Mouse (Mus musculus): ENCODE measurements at regions not wholly inside any gene's neighbourhood (a gene's known extent, or its start where the extent isn't known, plus 50 kb on each side); places are given as distances from the start of the nearest gene placed in this dataset.

DNA sequence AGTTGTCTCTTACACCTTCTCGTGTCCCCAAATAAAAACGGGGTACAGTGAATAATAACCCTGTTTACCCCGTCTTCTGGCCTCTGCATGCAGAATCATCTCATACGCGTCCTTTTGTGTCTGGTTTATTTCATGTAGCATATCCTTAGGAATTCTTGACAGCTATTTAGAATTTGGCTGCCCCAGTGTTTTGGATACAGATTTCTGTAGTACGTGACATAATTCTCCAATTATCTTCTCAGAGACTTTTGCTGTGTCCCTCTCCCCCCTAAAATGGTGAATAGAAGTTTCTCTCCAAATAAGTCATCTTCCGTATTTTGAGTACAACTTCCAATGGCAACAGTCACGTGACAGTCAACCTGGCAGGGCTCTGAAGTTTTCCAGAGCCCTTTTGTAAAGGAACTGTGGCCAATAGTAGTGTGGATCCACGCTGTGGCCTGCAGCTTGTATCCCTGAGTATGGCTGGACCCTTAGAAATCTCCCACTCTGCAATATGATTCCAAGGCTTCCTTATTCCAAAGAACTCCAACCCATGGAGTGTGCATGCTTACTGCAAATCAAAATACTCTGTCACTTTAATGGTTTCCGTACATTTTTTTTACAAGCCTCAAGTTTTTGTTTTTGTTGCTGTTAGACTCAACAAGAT lies 160.4 kb upstream of the Auts2 start:
- H3K4me1 ChIP-seq (ENCODE audit: control insufficient read depth, insufficient read depth, low read length) = no peaks in the 10 kb centered on the region
- no peak overlapping the region for H3K4me3 ChIP-seq (ENCODE audit: low read depth, low read length)
- WGBS = 90% methylated on average over 10 of the region's 10 CpGs
- no peaks in the 10 kb centered on the region for H3K9me3 ChIP-seq (ENCODE audit: control insufficient read depth, low read length)
- no peaks in the 10 kb centered on the region for H3K36me3 ChIP-seq (ENCODE audit: control insufficient read depth, insufficient read depth, low read length)
- no peak overlapping the region for H3K27ac ChIP-seq (ENCODE audit: low read depth, low read length)
- no peak overlapping the region for H3K9ac ChIP-seq (replicated peaks; ENCODE audit: low read depth, low read length)
- no peak overlapping the region for H3K4me2 ChIP-seq (ENCODE audit: low read depth, low read length)
- H3K27me3 ChIP-seq (ENCODE audit: control insufficient read depth, insufficient read depth, low read length) = no peaks in the 10 kb centered on the region
- no peak for ATAC-seq (ENCODE audit: low read depth)

DNA sequence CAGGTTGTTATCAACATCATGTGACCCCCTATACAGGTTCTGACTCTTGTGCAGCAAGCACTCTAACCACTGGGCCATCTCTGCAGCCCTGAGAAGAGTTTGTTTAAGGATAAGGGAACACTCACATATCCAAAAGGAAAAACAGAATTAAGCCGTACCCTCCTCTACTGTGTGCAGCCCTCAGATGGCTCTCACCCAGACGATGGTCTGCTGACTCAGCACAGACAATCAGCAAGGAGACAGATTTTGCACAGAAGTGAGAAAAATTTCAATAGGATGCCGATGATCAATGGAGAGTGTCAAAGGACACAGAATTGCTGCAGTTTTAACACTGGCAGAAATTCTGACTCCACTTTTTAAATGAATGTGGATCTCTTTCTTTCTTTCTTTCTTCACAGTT lies 159.4 kb upstream of the Auts2 start:
- Histone ChIP-seq H3K9ac (replicated peaks; ENCODE audit: low read depth, low read length) (no peak overlapping the region), H3K4me2 (ENCODE audit: low read depth, low read length) (no peak overlapping the region), H3K4me3 (ENCODE audit: low read depth, low read length) (no peak overlapping the region), H3K36me3 (ENCODE audit: control insufficient read depth, insufficient read depth, low read length) (no peaks in the 10 kb centered on the region), H3K4me1 (ENCODE audit: control insufficient read depth, insufficient read depth, low read length) (no peaks in the 10 kb centered on the region), H3K9me3 (ENCODE audit: control insufficient read depth, low read length) (no peaks in the 10 kb centered on the region), H3K27ac (ENCODE audit: low read depth, low read length) (no peak overlapping the region), H3K27me3 (ENCODE audit: control insufficient read depth, insufficient read depth, low read length) (no peaks in the 10 kb centered on the region)
- 76% methylated on average over 3 of the region's 3 CpGs for WGBS
- no peak for ATAC-seq (ENCODE audit: low read depth)

DNA sequence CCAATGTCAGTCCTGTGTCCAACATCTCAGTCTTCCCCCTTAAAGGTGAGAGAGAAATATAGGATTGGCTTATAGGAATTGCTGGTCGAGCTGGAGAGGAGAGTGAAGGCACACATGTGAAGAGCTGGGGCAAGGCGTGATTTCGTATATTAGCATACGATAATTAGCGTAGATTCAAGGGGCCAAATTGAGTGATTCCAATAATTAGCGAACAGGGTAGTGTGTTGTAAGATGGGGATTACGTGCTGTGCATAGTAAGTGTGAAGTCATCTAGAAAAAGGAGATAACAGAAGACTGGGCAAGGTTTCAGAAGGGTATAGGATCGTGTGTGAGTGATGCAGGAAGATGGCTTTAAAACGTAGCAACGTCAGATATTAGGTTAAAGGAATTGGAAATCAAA lies 147.6 kb upstream of the Auts2 start:
- no peaks in the 10 kb centered on the region for H3K27me3 ChIP-seq (ENCODE audit: control insufficient read depth, insufficient read depth, low read length)
- no peak overlapping the region for H3K9ac ChIP-seq (replicated peaks; ENCODE audit: low read depth, low read length)
- no peaks in the 10 kb centered on the region for H3K9me3 ChIP-seq (ENCODE audit: control insufficient read depth, low read length)
- ATAC-seq (ENCODE audit: low read depth) = no peak
- H3K4me1 ChIP-seq (ENCODE audit: control insufficient read depth, insufficient read depth, low read length) = no peaks in the 10 kb centered on the region
- no peak overlapping the region for H3K27ac ChIP-seq (ENCODE audit: low read depth, low read length)
- H3K4me3 ChIP-seq (ENCODE audit: low read depth, low read length) = no peak overlapping the region
- no peaks in the 10 kb centered on the region for H3K36me3 ChIP-seq (ENCODE audit: control insufficient read depth, insufficient read depth, low read length)
- H3K4me2 ChIP-seq (ENCODE audit: low read depth, low read length) = no peak overlapping the region
- WGBS = 91% methylated on average over 10 of the region's 10 CpGs

DNA sequence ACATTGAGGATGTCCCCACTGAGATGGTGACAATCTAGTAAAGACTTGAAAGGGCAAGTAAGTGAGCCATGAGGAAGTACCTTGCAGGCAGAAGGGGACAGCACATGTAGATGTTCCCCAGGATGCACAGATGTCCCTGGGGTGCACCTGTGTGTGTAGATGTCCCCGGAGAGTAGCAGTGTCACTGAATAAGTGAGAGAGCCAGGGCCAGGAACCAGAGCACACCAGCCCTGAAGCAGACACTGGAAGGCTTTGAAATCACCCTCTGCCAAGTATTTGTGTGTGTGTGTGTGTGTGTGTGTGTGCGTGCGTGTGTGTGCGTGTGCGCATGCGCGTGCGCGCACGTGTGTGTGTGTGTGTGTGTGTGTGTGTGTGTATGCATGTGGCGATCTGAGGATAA lies 132.1 kb upstream of the Auts2 start:
- Histone ChIP-seq H3K36me3 (ENCODE audit: control insufficient read depth, insufficient read depth, low read length) (no peaks in the 10 kb centered on the region), H3K4me2 (ENCODE audit: low read depth, low read length) (no peak overlapping the region), H3K9ac (replicated peaks; ENCODE audit: low read depth, low read length) (no peak overlapping the region), H3K27me3 (ENCODE audit: control insufficient read depth, insufficient read depth, low read length) (no peaks in the 10 kb centered on the region), H3K4me1 (ENCODE audit: control insufficient read depth, insufficient read depth, low read length) (no peaks in the 10 kb centered on the region), H3K27ac (ENCODE audit: low read depth, low read length) (no peak overlapping the region), H3K9me3 (ENCODE audit: control insufficient read depth, low read length) (no peaks in the 10 kb centered on the region), H3K4me3 (ENCODE audit: low read depth, low read length) (no peak overlapping the region)
- WGBS = 91% methylated on average over 11 of the region's 11 CpGs
- ATAC-seq (ENCODE audit: low read depth) = no peak

DNA sequence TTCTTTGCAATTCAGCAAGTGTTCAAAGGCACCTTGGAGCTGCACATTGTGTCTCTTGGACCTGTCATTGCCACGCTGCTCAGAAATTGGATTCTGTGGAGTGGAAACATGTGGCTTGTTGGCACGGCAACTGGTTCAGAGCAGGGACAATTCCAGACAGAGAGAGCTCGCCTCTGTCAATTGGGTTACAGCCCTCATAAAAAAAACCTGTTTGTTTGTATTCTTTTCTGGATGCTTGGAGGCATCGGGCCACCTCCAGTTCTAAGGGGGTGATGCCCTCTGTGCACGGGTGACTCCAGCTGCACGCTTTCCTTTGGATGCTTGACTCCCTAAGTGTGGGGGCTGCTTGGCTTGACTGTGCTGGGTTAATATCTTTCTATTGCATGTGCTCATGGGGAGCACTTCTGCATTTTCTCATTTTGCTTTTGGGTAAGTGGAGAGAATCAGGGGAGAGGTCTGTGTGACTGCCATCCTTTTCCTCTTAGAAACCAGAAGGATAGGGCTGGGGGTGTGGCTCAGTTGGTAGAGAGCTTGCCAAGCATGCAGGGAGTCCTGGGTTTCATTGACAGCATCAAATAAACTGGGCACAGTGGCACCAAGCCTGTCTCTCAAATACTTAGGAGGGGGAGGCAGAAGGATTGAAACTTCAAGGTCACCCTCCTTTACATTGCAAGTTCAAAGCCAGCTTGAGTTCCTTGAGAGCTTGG lies 130.6 kb upstream of the Auts2 start:
- no peak overlapping the region for H3K4me3 ChIP-seq (ENCODE audit: low read depth, low read length)
- no peaks in the 10 kb centered on the region for H3K4me1 ChIP-seq (ENCODE audit: control insufficient read depth, insufficient read depth, low read length)
- no peak for ATAC-seq (ENCODE audit: low read depth)
- no peak overlapping the region for H3K9ac ChIP-seq (replicated peaks; ENCODE audit: low read depth, low read length)
- H3K27ac ChIP-seq (ENCODE audit: low read depth, low read length) = no peak overlapping the region
- no peaks in the 10 kb centered on the region for H3K36me3 ChIP-seq (ENCODE audit: control insufficient read depth, insufficient read depth, low read length)
- WGBS = 8% methylated on average over 6 of the region's 6 CpGs
- H3K4me2 ChIP-seq (ENCODE audit: low read depth, low read length) = no peak overlapping the region
- no peaks in the 10 kb centered on the region for H3K9me3 ChIP-seq (ENCODE audit: control insufficient read depth, low read length)
- H3K27me3 ChIP-seq (ENCODE audit: control insufficient read depth, insufficient read depth, low read length) = no peaks in the 10 kb centered on the region

DNA sequence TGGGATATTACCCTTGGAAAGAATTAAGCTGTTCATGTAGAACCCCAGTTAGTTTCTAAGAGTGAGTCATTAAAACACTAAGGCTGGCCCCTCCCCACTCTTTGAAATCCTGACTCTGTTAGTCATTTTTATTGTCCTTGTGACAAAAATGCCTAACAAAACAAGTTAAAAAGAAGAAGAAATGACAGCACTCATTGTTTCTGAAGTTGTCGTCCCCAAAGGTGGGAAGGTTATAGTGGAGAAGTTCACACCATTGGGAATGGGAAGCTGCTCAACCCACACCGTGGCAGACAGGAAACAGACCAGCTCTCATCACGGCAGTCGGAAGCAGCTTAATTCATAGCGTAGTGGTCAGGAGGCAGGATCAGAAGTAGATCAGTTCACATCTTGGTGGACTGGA lies 128.4 kb upstream of the Auts2 start:
- ATAC-seq (ENCODE audit: low read depth) = no peak
- Histone ChIP-seq H3K4me3 (ENCODE audit: low read depth, low read length) (no peak overlapping the region), H3K4me2 (ENCODE audit: low read depth, low read length) (no peak overlapping the region), H3K9ac (replicated peaks; ENCODE audit: low read depth, low read length) (no peak overlapping the region), H3K27ac (ENCODE audit: low read depth, low read length) (no peak overlapping the region), H3K4me1 (ENCODE audit: control insufficient read depth, insufficient read depth, low read length) (no peaks in the 10 kb centered on the region), H3K36me3 (ENCODE audit: control insufficient read depth, insufficient read depth, low read length) (no peaks in the 10 kb centered on the region), H3K27me3 (ENCODE audit: control insufficient read depth, insufficient read depth, low read length) (no peaks in the 10 kb centered on the region), H3K9me3 (ENCODE audit: control insufficient read depth, low read length) (no peaks in the 10 kb centered on the region)
- WGBS = 35% methylated on average over 5 of the region's 5 CpGs

DNA sequence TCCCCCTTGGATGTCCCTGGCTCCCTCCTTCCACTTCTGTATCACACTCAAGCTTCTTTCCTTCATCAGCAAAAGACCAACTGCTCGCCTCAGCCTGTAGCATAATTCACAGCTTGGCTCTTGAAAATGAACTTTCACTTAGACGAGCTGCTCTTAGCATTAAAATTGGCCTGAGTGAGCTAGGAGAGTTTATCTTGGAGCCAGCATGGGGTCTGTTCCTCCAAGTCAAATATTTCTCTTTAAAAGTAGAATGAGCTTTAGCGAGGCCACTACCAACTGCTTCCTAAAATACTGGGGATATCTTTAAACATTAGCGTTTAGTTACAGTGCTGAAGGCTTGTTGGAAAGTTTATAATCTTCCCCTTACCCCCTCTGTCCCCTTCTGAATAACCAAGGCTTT lies 124.2 kb upstream of the Auts2 start:
- Histone ChIP-seq H3K9me3 (ENCODE audit: control insufficient read depth, low read length) (no peaks in the 10 kb centered on the region), H3K9ac (replicated peaks; ENCODE audit: low read depth, low read length) (no peak overlapping the region), H3K4me1 (ENCODE audit: control insufficient read depth, insufficient read depth, low read length) (no peaks in the 10 kb centered on the region), H3K27me3 (ENCODE audit: control insufficient read depth, insufficient read depth, low read length) (no peaks in the 10 kb centered on the region), H3K4me2 (ENCODE audit: low read depth, low read length) (no peak overlapping the region), H3K36me3 (ENCODE audit: control insufficient read depth, insufficient read depth, low read length) (no peaks in the 10 kb centered on the region), H3K27ac (ENCODE audit: low read depth, low read length) (no peak overlapping the region), H3K4me3 (ENCODE audit: low read depth, low read length) (no peak overlapping the region)
- no peak for ATAC-seq (ENCODE audit: low read depth)
- 61% methylated on average over 4 of the region's 4 CpGs for WGBS

DNA sequence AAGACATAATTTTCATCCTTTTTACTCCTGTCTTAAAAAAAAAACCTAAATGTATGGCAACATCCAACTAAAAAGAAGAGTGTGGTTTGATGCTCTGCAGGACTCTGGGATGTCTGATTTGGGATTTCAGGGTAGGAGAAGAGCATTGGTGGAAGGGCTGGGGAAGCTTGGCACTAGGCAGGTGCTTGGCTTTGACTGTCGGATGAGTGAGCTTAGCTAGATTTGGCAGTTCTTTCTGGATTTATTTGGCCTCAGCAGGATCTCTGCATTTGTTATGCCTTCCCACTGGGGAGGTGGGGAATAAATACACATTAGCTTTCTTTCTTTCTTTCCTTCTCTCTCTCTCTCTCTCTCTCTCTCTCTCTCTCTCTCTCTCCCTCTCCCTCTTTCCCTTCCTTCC lies 118.1 kb upstream of the Auts2 start:
- H3K4me3 ChIP-seq (ENCODE audit: low read depth, low read length) = no peak overlapping the region
- WGBS = 45% methylated on average over 1 of the region's 1 CpGs

DNA sequence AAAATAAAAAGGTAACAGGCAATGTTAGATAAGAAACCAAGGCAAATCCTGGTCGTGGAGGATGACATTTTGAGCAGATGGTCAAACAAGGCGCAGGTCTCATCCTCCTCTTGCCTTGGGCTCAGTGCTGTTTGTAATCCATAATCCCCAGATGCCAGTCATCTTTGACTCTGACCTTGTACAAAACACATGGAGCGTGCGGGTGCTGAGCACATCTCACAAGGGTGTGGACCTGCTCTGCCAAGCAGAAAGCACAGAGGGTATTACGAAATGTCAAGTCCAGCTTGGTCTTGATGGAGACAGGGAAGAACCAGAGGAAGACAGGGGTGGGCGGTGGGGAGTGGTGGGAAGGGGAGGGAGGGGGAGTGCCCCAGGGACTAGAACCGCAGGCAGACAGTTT lies 116.9 kb upstream of the Auts2 start:
- no peaks in the 10 kb centered on the region for H3K9me3 ChIP-seq (ENCODE audit: control insufficient read depth, low read length)
- no peak for ATAC-seq (ENCODE audit: low read depth)
- no peaks in the 10 kb centered on the region for H3K27me3 ChIP-seq (ENCODE audit: control insufficient read depth, insufficient read depth, low read length)
- H3K27ac ChIP-seq (ENCODE audit: low read depth, low read length) = no peak overlapping the region
- no peaks in the 10 kb centered on the region for H3K36me3 ChIP-seq (ENCODE audit: control insufficient read depth, insufficient read depth, low read length)
- H3K9ac ChIP-seq (replicated peaks; ENCODE audit: low read depth, low read length) = no peak overlapping the region
- no peak overlapping the region for H3K4me3 ChIP-seq (ENCODE audit: low read depth, low read length)
- H3K4me1 ChIP-seq (ENCODE audit: control insufficient read depth, insufficient read depth, low read length) = no peaks in the 10 kb centered on the region
- 77% methylated on average over 7 of the region's 7 CpGs for WGBS
- no peak overlapping the region for H3K4me2 ChIP-seq (ENCODE audit: low read depth, low read length)

More for the DNA sequence above, 118.1 kb upstream of the Auts2 start:
- H3K27me3 ChIP-seq (ENCODE audit: control insufficient read depth, insufficient read depth, low read length) = no peaks in the 10 kb centered on the region
- no peak for ATAC-seq (ENCODE audit: low read depth)
- no peaks in the 10 kb centered on the region for H3K4me1 ChIP-seq (ENCODE audit: control insufficient read depth, insufficient read depth, low read length)
- no peak overlapping the region for H3K4me2 ChIP-seq (ENCODE audit: low read depth, low read length)
- no peak overlapping the region for H3K27ac ChIP-seq (ENCODE audit: low read depth, low read length)
- H3K9me3 ChIP-seq (ENCODE audit: control insufficient read depth, low read length) = no peaks in the 10 kb centered on the region
- no peaks in the 10 kb centered on the region for H3K36me3 ChIP-seq (ENCODE audit: control insufficient read depth, insufficient read depth, low read length)
- no peak overlapping the region for H3K9ac ChIP-seq (replicated peaks; ENCODE audit: low read depth, low read length)

Data from neural tube, embryonic 14.5 days (tissue).